Mouse (Mus musculus): ENCODE results near the gene Sgpl1.
"Not testable (repeated sequence)": the region's sequence is repeated elsewhere in the genome, so short reads cannot be mapped to it uniquely, and the experiment has no call there.

GRCm38 (mm10) chr10:61121732-61122131 is 25.8 kb downstream of the Sgpl1 start:
- TF ChIP-seq MAFK (IDR thresholded peaks at IDR 0.05; ENCODE audit: insufficient read depth, low read depth, low read length); CHD2 (IDR thresholded peaks at IDR 0.05; ENCODE audit: low read depth, low read length); HCFC1 (IDR thresholded peaks at IDR 0.05; ENCODE audit: borderline replicate concordance, insufficient read depth, low read length): not testable (repeated sequence)

Measured in ES-E14 (cell line).